Mouse (Mus musculus) ES-Bruce4 (cell line): ENCODE results near the gene Adgrl1.

Experiments
- CTCF ChIP-seq: IDR thresholded peaks from one replicate; pipeline ENCODE4 v1.8.1; 2011; ENCODE audit warnings: low read depth, low read length
- EP300 ChIP-seq: IDR thresholded peaks from 2 replicates; pipeline ENCODE4 v1.6.1; 2011; ENCODE audit warnings: low read depth, low read length; ENCODE audit not compliant: insufficient read depth
- POLR2A ChIP-seq: IDR thresholded peaks from one replicate; pipeline ENCODE4 v1.8.1; 2011; ENCODE audit warnings: low read length; ENCODE audit not compliant: insufficient read depth

- TF ChIP-seq CTCF, result no peak
- TF ChIP-seq POLR2A, result no peak
- TF ChIP-seq EP300, result no peak
Observed at GRCm38 (mm10) chr8:83888409-83888808, 11.5 kb upstream of the Adgrl1 start.
